Mouse (Mus musculus) midbrain, embryonic 15.5 days (tissue): Measurements from ENCODE around the gene Pla2g1b. TPM values are rescaled to one million over a fixed set of nuclear protein-coding genes. Genes with fewer than 3 reads are reported as not detected.

ENCODE experiments used
- ATAC-seq: fragments of 200-750 bp; cut with Nextera tagmentation; replicated peaks from 2 replicates; pipeline ENCODE4 v1.8.0; 2017; ENCODE audit warnings: moderate TSS enrichment
- H3K27ac ChIP-seq: fragments of 300-500 bp; sonication (generic); 2 replicates; pipeline ENCODE4 v1.5.1; 2015; ENCODE audit warnings: mild to moderate bottlenecking, inconsistent platforms
- H3K27me3 ChIP-seq: fragments of 300-500 bp; sonication (generic); replicated peaks from 2 replicates; pipeline ENCODE4 v1.6.1; 2015; ENCODE audit warnings: inconsistent platforms
- H3K36me3 ChIP-seq: fragments of 300-500 bp; sonication (generic); replicated peaks from 2 replicates; pipeline ENCODE4 v1.6.1; 2015; ENCODE audit warnings: inconsistent platforms
- H3K4me1 ChIP-seq: fragments of 300-500 bp; sonication (generic); 2 replicates; pipeline ENCODE4 v1.6.1; 2015; ENCODE audit warnings: inconsistent platforms
- H3K4me2 ChIP-seq: fragments of 300-500 bp; sonication (generic); 2 replicates; pipeline ENCODE4 v1.6.1; 2015; ENCODE audit warnings: inconsistent platforms, mild to moderate bottlenecking, moderate library complexity
- H3K4me3 ChIP-seq: fragments of 300-500 bp; sonication (generic); 2 replicates; pipeline ENCODE4 v1.5.1; 2015; ENCODE audit warnings: mild to moderate bottlenecking, inconsistent platforms
- H3K9ac ChIP-seq: fragments of 300-500 bp; sonication (generic); 2 replicates; pipeline ENCODE4 v1.6.1; 2015; ENCODE audit warnings: mild to moderate bottlenecking, inconsistent platforms
- H3K9me3 ChIP-seq: fragments of 300-500 bp; sonication (generic); 2 replicates; pipeline ENCODE4 v1.6.1; 2016; ENCODE audit warnings: inconsistent platforms
- WGBS: fragments of 180-500 bp; shearing (Covaris S2); methylation state at CpG from one replicate; pipeline ENCODE4 v1.1.7; 2015; ENCODE audit warnings: mixed read lengths; 5-methylcytosine and 5-hydroxymethylcytosine counted together
- polyA plus RNA-seq: library from polyadenylated mRNA; unstranded; fragments of >200 nt; fragmentation: Nextera tagmentation; extraction: Ambion mirVana; gene quantifications from 2 replicates; pipeline ENCODE4 v1.2.1, GENCODE M21; 2015

The Pla2g1b gene
- polyA plus RNA-seq, 1 experiment from 2014 or later, result not detected

DNA sequence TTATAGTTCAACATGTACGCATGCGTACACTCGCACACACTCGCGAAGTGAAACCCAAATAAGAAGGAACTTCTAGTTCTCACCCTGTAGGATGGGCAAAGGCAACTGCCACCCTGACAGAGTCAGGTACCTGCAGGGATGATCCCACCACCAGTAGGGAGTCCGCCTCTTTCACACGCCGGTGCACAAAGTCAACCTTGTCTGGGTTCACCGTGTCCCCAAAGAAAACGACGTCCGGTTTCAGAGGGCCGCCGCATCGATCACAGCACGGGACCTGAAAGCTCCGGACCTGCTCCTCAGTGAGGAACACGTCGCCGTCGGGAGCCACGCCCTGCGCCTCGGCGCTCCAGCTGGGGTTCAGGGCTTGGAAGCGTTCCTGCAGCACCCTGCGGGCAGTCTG lies 14.0 kb downstream of the Pla2g1b start:
- H3K9me3 ChIP-seq, result no peaks in the 10 kb centered on the region
- peaks cover 3% of the 10 kb centered on the region for H3K27me3 ChIP-seq
- H3K4me2 ChIP-seq, result peak overlapping the region; percentile 35
- WGBS, result 24% methylated on average over 27 of the region's 27 CpGs
- no peak overlapping the region for H3K9ac ChIP-seq
- peaks cover 37% of the 10 kb centered on the region for H3K4me1 ChIP-seq
- no peaks in the 10 kb centered on the region for H3K36me3 ChIP-seq
- ATAC-seq, result no peak
- H3K27ac ChIP-seq, result no peak overlapping the region
- H3K4me3 ChIP-seq, result peak overlapping the region; percentile 2

DNA sequence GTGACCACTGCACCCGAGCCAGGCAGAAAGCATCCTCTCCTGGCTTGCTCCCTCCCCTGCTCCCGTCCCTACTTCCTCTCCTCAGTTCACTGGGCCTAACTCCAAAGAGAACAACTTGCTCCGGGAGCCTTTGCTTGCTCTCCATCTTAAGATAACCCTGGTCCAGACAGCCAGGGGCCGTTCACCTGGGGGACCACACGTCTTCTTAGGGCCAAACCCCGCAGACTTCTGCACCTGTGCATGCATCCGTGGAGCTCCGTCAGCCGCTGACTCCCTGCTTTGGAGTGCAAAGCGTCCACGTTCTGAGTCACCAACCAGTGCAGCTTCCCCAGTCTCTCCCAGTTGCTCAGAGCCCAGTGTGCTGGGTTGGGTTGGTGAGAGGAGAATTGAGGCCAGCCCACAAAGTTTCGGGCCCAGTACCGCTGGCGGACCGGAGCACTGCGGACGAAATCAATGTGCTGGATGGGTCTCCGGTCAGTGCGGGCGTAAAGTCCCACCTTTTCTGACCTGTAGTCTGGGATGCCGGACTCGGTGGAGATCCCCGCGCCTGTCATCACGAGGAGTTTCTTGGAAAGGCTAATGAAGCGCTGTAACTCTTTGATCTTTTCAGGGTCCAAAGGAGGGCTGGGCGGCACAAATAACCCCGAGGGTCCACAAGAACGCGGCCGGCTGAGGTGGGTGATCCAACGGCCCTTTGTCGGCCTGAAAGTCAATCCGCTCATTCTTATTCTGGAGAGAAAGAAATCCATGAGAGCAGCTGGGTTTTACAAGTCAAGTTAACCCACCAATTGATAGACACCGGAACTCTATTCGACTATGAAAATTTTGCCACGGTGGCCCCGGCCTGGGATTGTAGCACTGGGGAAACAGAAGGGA lies 16.6 kb downstream of the Pla2g1b start:
- peaks cover 3% of the 10 kb centered on the region for H3K27me3 ChIP-seq
- no peaks in the 10 kb centered on the region for H3K36me3 ChIP-seq
- H3K4me1 ChIP-seq, result peaks cover 27% of the 10 kb centered on the region
- H3K4me2 ChIP-seq, result peak overlapping the region; percentile 48
- WGBS, result 26% methylated on average over 38 of the region's 38 CpGs
- no peak for ATAC-seq
- H3K4me3 ChIP-seq, result peak overlapping the region; percentile 24
- H3K27ac ChIP-seq, result no peak overlapping the region; the same call in 1 of the 2 replicates
- no peaks in the 10 kb centered on the region for H3K9me3 ChIP-seq
- H3K9ac ChIP-seq, result peak overlapping the region; percentile 25; the same call in 1 of the 2 replicates

DNA sequence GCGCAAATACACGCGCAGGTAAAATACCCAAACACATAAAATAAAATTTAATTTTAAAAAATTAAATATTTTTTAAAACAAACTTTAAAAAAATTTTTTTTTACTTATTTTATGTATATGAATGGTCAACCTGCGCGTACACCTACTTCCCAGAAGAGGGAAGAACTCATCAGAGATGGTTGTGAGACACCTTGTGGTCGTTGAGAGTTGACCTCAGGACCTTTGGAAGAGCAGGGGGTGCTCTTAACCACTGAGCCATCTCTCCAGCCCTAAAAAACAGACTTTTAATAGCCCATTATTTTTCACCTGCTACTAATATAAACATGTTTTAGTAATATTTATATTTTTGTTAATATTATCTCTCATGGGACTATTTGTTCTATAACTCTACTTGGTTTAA lies 17.3 kb downstream of the Pla2g1b start:
- ATAC-seq, result no peak
- no peaks in the 10 kb centered on the region for H3K36me3 ChIP-seq
- H3K27me3 ChIP-seq, result peaks cover 3% of the 10 kb centered on the region
- H3K9ac ChIP-seq, result no peak overlapping the region
- H3K27ac ChIP-seq, result no peak overlapping the region
- no peaks in the 10 kb centered on the region for H3K9me3 ChIP-seq
- WGBS, result 34% methylated on average over 6 of the region's 6 CpGs
- H3K4me2 ChIP-seq, result peak overlapping the region; percentile 48; the same call in 1 of the 2 replicates
- peaks cover 28% of the 10 kb centered on the region for H3K4me1 ChIP-seq
- H3K4me3 ChIP-seq, result peak overlapping the region; percentile 24; the same call in 1 of the 2 replicates

- ATAC-seq, result peak; percentile 89
- H3K27me3 ChIP-seq, result peaks cover 3% of the 10 kb centered on the region
- H3K9ac ChIP-seq, result peak within 1 kb of the TSS; percentile 59
- WGBS, result 7% methylated on average over 30 of the region's 30 CpGs
- H3K4me2 ChIP-seq, result peak within 1 kb of the TSS; percentile 70
- no peaks in the 10 kb centered on the region for H3K36me3 ChIP-seq
- H3K4me3 ChIP-seq, result peak within 1 kb of the TSS; percentile 48
- H3K4me1 ChIP-seq, result peaks cover 32% of the 10 kb centered on the region
- no peaks in the 10 kb centered on the region for H3K9me3 ChIP-seq
- H3K27ac ChIP-seq, result peak within 1 kb of the TSS; percentile 89
Measured at GRCm38 (mm10) chr5:115483947-115484920, 18.2 kb downstream of the Pla2g1b start, which contains the start of gene Sirt4. Gene Sirt4 (minus strand): TSS chr5:115484725.

DNA sequence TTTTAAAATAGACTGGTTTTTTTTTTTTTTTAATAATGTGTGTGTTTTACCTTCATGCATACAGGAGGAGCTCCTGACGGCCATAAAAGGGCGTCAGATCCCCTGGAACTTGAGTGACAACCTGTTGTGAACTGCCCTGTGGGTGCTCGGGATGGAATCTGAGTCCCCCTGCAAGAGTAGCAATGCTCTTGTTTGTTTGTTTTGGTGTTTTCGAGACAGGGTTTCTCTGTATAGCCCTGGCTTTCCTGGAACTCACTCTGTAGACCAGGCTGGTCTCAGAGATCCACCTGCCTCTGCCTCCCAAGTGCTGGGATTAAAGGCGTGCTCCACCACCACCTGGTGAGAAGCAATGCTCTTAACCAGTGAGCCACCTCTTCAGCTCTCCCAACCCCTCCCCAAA lies 18.9 kb downstream of the Pla2g1b start:
- peak overlapping the region; percentile 48 for H3K4me3 ChIP-seq
- no peaks in the 10 kb centered on the region for H3K9me3 ChIP-seq
- H3K36me3 ChIP-seq, result no peaks in the 10 kb centered on the region
- H3K4me1 ChIP-seq, result peaks cover 35% of the 10 kb centered on the region
- no peak for ATAC-seq
- H3K27ac ChIP-seq, result peak overlapping the region; percentile 89; the same call in 1 of the 2 replicates
- H3K27me3 ChIP-seq, result peaks cover 3% of the 10 kb centered on the region
- peak overlapping the region; percentile 70 for H3K4me2 ChIP-seq
- 74% methylated on average over 5 of the region's 5 CpGs for WGBS
- peak overlapping the region; percentile 59; the same call in 1 of the 2 replicates for H3K9ac ChIP-seq

- Histone ChIP-seq H3K27me3 (peaks cover 3% of the 10 kb centered on the region), H3K9me3 (no peaks in the 10 kb centered on the region), H3K36me3 (no peaks in the 10 kb centered on the region), H3K4me3 (no peak overlapping the region), H3K4me1 (peaks cover 32% of the 10 kb centered on the region), H3K9ac (no peak overlapping the region), H3K27ac (no peak overlapping the region), H3K4me2 (no peak overlapping the region)
- no peak for ATAC-seq
- 89% methylated on average over 18 of the region's 18 CpGs for WGBS
Measured at GRCm38 (mm10) chr5:115485489-115486205, 19.6 kb downstream of the Pla2g1b start.

DNA sequence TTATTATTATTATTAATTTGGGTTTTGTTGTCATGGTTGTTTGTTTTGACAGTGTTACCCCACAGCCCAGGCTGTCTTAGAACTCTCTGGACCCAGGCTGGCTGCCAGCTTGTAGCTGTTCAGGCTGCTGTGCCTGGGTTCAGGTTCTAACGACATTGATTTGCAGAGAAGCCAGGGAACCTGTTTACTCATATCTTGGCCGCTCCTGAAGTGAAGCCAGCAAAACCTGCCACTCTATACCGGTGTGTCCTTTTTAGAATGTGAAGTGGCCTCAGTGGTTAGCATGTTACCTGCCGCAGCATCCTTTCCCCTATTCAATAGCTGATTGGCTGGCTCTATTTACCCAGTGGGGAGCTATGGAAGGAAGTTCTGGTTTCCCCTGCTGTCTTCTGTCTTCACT lies 20.7 kb downstream of the Pla2g1b start:
- Histone ChIP-seq H3K4me1 (peaks cover 41% of the 10 kb centered on the region), H3K27me3 (no peaks in the 10 kb centered on the region; the same call in 1 of the 2 replicates), H3K27ac (no peak overlapping the region), H3K9ac (no peak overlapping the region), H3K4me2 (no peak overlapping the region), H3K4me3 (no peak overlapping the region), H3K9me3 (no peaks in the 10 kb centered on the region), H3K36me3 (no peaks in the 10 kb centered on the region)
- WGBS, result 47% methylated on average over 4 of the region's 4 CpGs
- no peak for ATAC-seq

- Histone ChIP-seq H3K4me3 (no peak overlapping the region), H3K27me3 (no peaks in the 10 kb centered on the region; the same call in 1 of the 2 replicates), H3K27ac (no peak overlapping the region), H3K4me2 (no peak overlapping the region), H3K4me1 (peaks cover 44% of the 10 kb centered on the region), H3K9me3 (no peaks in the 10 kb centered on the region), H3K36me3 (no peaks in the 10 kb centered on the region), H3K9ac (no peak overlapping the region)
- 84% methylated on average over 8 of the region's 8 CpGs for WGBS
- no peak for ATAC-seq
Measured at GRCm38 (mm10) chr5:115487353-115487752, 21.3 kb downstream of the Pla2g1b start.

- WGBS, result 77% methylated on average over 9 of the region's 9 CpGs
- H3K9me3 ChIP-seq, result no peaks in the 10 kb centered on the region
- no peak overlapping the region for H3K9ac ChIP-seq
- ATAC-seq, result no peak
- H3K27ac ChIP-seq, result 0 out of 2 replicates have a peak overlapping the region, but pooled peaks have one; percentile 100
- H3K4me2 ChIP-seq, result 0 out of 2 replicates have a peak overlapping the region, but pooled peaks have one; percentile 87
- peaks cover 37% of the 10 kb centered on the region for H3K4me1 ChIP-seq
- H3K36me3 ChIP-seq, result no peaks in the 10 kb centered on the region
- no peak overlapping the region for H3K4me3 ChIP-seq
- H3K27me3 ChIP-seq, result no peaks in the 10 kb centered on the region
Measured at GRCm38 (mm10) chr5:115487942-115488580, 22.0 kb downstream of the Pla2g1b start.

- ATAC-seq, result peak; percentile 77
- H3K4me1 ChIP-seq, result peaks cover 32% of the 10 kb centered on the region
- under 1% methylated on average over 39 of the region's 39 CpGs for WGBS
- H3K27me3 ChIP-seq, result no peaks in the 10 kb centered on the region
- peak overlapping the region; percentile 47 for H3K4me3 ChIP-seq
- H3K9me3 ChIP-seq, result no peaks in the 10 kb centered on the region
- H3K4me2 ChIP-seq, result peak overlapping the region; percentile 87
- H3K9ac ChIP-seq, result peak overlapping the region; percentile 80
- peak overlapping the region; percentile 100 for H3K27ac ChIP-seq
- no peaks in the 10 kb centered on the region for H3K36me3 ChIP-seq
Measured at GRCm38 (mm10) chr5:115488841-115489698, 23.0 kb downstream of the Pla2g1b start.
